8 mouse cellular contexts compared by ENCODE assay signal in genomic region chr7:45458748-45459563, GRCm38 (mm10). TPM values are rescaled to one million over a fixed set of nuclear protein-coding genes. Genes with fewer than 3 reads are reported as not detected.
A peak's percentile ranks its signal among the peaks of the same experiment; 100 is the strongest.
DNase-seq lines count a peak whose midpoint lies in the region; ATAC-seq lines count a peak whose summit lies in the region.

No protein-coding gene starts in this region.

- peak; percentile 83 to 86 for DNase-seq in cerebellum, postnatal 36 days
- peak; percentile 90 for DNase-seq in gastrocnemius, postnatal 10 days
- DNase-seq in induced T-regulatory cell, adult 2 months (ENCODE audit: low read depth) = peak; percentile 91
- peak; percentile 73 to 76 for DNase-seq in left cerebral cortex, postnatal 36 days (ENCODE audit: low spot score in 2 of 2)
- DNase-seq in right cerebral cortex, postnatal 25 days = peak; percentile 65
- peak; percentile 69 for DNase-seq in urinary bladder, postnatal 25 days (ENCODE audit: low spot score)

- intact Hi-C loops in left cerebral cortex, postnatal 36 days (cut with DNase I) = no loop called here

- ATAC-seq in activated CD4-positive, CD25-positive, alpha-beta regulatory T cell, adult 4 months = peak; percentile 45
- ATAC-seq in megakaryocyte-erythroid progenitor cell, adult 5-6 weeks (replicated peaks; ENCODE audit: low FRiP score, low TSS enrichment, poor library complexity, severe bottlenecking) = 0 out of 2 replicates have a peak, but pooled peaks have one; percentile 15

RNA-seq across cellular contexts. Expression of gene Ftl1, which starts 0.7 kb away (rescaled TPM):
- 1,000 to 10,000 TPM; 1,527 to 1,850 TPM for polyA plus RNA-seq in activated CD4-positive, CD25-positive, alpha-beta regulatory T cell, adult 4 months (2017; shearing (Covaris generic))
- 100 to 1,000 TPM; 173 to 194 TPM for total RNA-seq in gastrocnemius, postnatal 10 days (2021)
- total RNA-seq in left cerebral cortex, postnatal 36 days (2021) = 100 to 1,000 TPM; 198 to 232 TPM
- total RNA-seq in megakaryocyte-erythroid progenitor cell, adult 5-6 weeks (2014; fragmentation: Nextera tagmentation) = 1,148 and 1,512 TPM in 2 replicates
- total RNA-seq in megakaryocyte-erythroid progenitor cell, adult 5-6 weeks (2017) = 490 and 578 TPM in 2 replicates

RNA-seq across cellular contexts. Expression of gene Bax, which starts 7.7 kb away (rescaled TPM):
- polyA plus RNA-seq in activated CD4-positive, CD25-positive, alpha-beta regulatory T cell, adult 4 months (2017; shearing (Covaris generic)) = 100 to 1,000 TPM in 1 of 2 experiments, 10 to 100 TPM in 1; 94.5 to 202 TPM
- total RNA-seq in gastrocnemius, postnatal 10 days (2021) = 10 to 100 TPM; 29.4 to 29.6 TPM
- total RNA-seq in left cerebral cortex, postnatal 36 days (2021) = 10 to 100 TPM; 63.6 to 64.0 TPM
- 60.7 and 75.9 TPM in 2 replicates for total RNA-seq in megakaryocyte-erythroid progenitor cell, adult 5-6 weeks (2014; fragmentation: Nextera tagmentation)
- 38.8 and 40.8 TPM in 2 replicates for total RNA-seq in megakaryocyte-erythroid progenitor cell, adult 5-6 weeks (2017)

RNA-seq across cellular contexts. Expression of gene Ruvbl2, which starts 21.1 kb away (rescaled TPM):
- polyA plus RNA-seq in activated CD4-positive, CD25-positive, alpha-beta regulatory T cell, adult 4 months (2017; shearing (Covaris generic)) = 10 to 100 TPM; 47.4 to 51.2 TPM
- total RNA-seq in gastrocnemius, postnatal 10 days (2021) = 10 to 100 TPM; 29.4 to 36.9 TPM
- total RNA-seq in left cerebral cortex, postnatal 36 days (2021) = 10 to 100 TPM; 39.7 to 41.5 TPM
- total RNA-seq in megakaryocyte-erythroid progenitor cell, adult 5-6 weeks (2014; fragmentation: Nextera tagmentation) = 171 and 179 TPM in 2 replicates
- 185 and 236 TPM in 2 replicates for total RNA-seq in megakaryocyte-erythroid progenitor cell, adult 5-6 weeks (2017)

RNA-seq across cellular contexts. Expression of gene Tulp2, which starts 22.7 kb away (rescaled TPM):
- polyA plus RNA-seq in activated CD4-positive, CD25-positive, alpha-beta regulatory T cell, adult 4 months (2017; shearing (Covaris generic)) = under 1 TPM in 1 of 2 experiments, not detected in 1; 0.44 TPM
- not detected for total RNA-seq in gastrocnemius, postnatal 10 days (2021)
- not detected for total RNA-seq in left cerebral cortex, postnatal 36 days (2021)
- 0.42 TPM in 1 of 2 replicates, not detected in the other for total RNA-seq in megakaryocyte-erythroid progenitor cell, adult 5-6 weeks (2014; fragmentation: Nextera tagmentation)
- total RNA-seq in megakaryocyte-erythroid progenitor cell, adult 5-6 weeks (2017) = 0.19 TPM in 1 of 2 replicates, not detected in the other

RNA-seq across cellular contexts. Expression of gene Gys1, which starts 24.3 kb away (rescaled TPM):
- 1 to 10 TPM; 9.3 to 9.8 TPM for polyA plus RNA-seq in activated CD4-positive, CD25-positive, alpha-beta regulatory T cell, adult 4 months (2017; shearing (Covaris generic))
- 100 to 1,000 TPM; 142 to 150 TPM for total RNA-seq in gastrocnemius, postnatal 10 days (2021)
- total RNA-seq in left cerebral cortex, postnatal 36 days (2021) = 10 to 100 TPM; 14.1 to 16.9 TPM
- 5.9 and 6.2 TPM in 2 replicates for total RNA-seq in megakaryocyte-erythroid progenitor cell, adult 5-6 weeks (2014; fragmentation: Nextera tagmentation)
- 3.4 and 4.6 TPM in 2 replicates for total RNA-seq in megakaryocyte-erythroid progenitor cell, adult 5-6 weeks (2017)

Comparison
In these comparisons a context has a peak if more than half of its experiments do, and no peak if none do; other contexts are left out.
1. Peak in every context shown above with its lines: DNase-seq and ATAC-seq.
2. RNA of gene Ruvbl2, which starts 21.1 kb away (total RNA-seq): 171 to 236 TPM in megakaryocyte-erythroid progenitor cell, adult 5-6 weeks; 39.7 to 41.5 TPM in left cerebral cortex, postnatal 36 days and 29.4 to 36.9 TPM in gastrocnemius, postnatal 10 days; every median in the first group is over 4 times any median in the second.